Mouse (Mus musculus) forebrain, embryonic 15.5 days (tissue): ENCODE results near the gene Dip2b. TPM values are rescaled to one million over a fixed set of nuclear protein-coding genes. Genes with fewer than 3 reads are reported as not detected.
A peak's percentile ranks its signal among the peaks of the same experiment; 100 is the strongest.

Experiments
- ATAC-seq: fragments of 200-750 bp; cut with Nextera tagmentation; replicated peaks from 2 replicates; pipeline ENCODE4 v1.8.0; 2017; ENCODE audit warnings: mild to moderate bottlenecking, moderate TSS enrichment, moderate library complexity
- H3K27ac ChIP-seq: fragments of 300-500 bp; sonication (generic); replicated peaks from 2 replicates; pipeline ENCODE4 v1.5.1; 2015; ENCODE audit warnings: mild to moderate bottlenecking, inconsistent platforms
- H3K27me3 ChIP-seq: fragments of 300-500 bp; sonication (generic); 2 replicates; pipeline ENCODE4 v1.6.1; 2015; ENCODE audit warnings: inconsistent platforms
- H3K36me3 ChIP-seq: fragments of 300-500 bp; sonication (generic); 2 replicates; pipeline ENCODE4 v1.6.1; 2015; ENCODE audit warnings: mild to moderate bottlenecking, inconsistent platforms
- H3K4me1 ChIP-seq: fragments of 300-500 bp; sonication (generic); 2 replicates; pipeline ENCODE4 v1.6.1; 2015; ENCODE audit warnings: inconsistent platforms
- H3K4me2 ChIP-seq: fragments of 300-500 bp; sonication (generic); replicated peaks from 2 replicates; pipeline ENCODE4 v1.6.1; 2015; ENCODE audit warnings: mild to moderate bottlenecking, inconsistent platforms
- H3K4me3 ChIP-seq: fragments of 300-500 bp; sonication (generic); 2 replicates; pipeline ENCODE4 v1.5.1; 2015; ENCODE audit warnings: mild to moderate bottlenecking, inconsistent platforms
- H3K9ac ChIP-seq: fragments of 300-500 bp; sonication (generic); replicated peaks from 2 replicates; pipeline ENCODE4 v1.6.1; 2015; ENCODE audit warnings: mild to moderate bottlenecking, inconsistent platforms
- H3K9me3 ChIP-seq: fragments of 300-500 bp; sonication (generic); 2 replicates; pipeline ENCODE4 v1.6.1; 2016; ENCODE audit warnings: inconsistent platforms
- WGBS: fragments of 180-500 bp; shearing (Covaris S2); methylation state at CpG from one replicate; pipeline ENCODE4 v1.1.7; 2015; ENCODE audit warnings: mixed read lengths; 5-methylcytosine and 5-hydroxymethylcytosine counted together
- polyA plus RNA-seq: library from polyadenylated mRNA; unstranded; fragments of >200 nt; fragmentation: Nextera tagmentation; extraction: Ambion mirVana; gene quantifications from 2 replicates; pipeline ENCODE4 v1.2.1, GENCODE M21; 2015

Gene Dip2b
- polyA plus RNA-seq, 1 experiment from 2014 or later: 20.2 TPM

DNA sequence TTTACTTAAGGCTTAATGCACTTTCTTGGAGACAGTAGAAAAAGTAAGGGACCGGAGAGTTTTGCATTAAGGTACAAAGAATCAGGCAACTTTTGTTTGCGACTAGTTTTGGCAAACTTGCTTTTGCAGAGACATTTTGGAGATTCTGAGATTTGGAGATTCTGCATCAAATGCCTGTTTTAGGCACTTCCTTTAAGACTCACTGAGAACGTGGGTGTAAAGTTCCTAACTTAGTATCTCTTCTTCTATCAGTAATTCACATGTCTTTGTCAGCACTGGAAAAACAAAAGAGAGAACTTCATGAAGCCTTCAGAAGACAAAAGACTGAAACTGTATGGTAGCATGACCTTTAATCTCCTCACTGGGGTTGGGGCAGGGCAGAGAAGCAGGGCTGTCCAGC is 19.2 kb downstream of the Dip2b start:
- no peak for ATAC-seq
- WGBS: 82% methylated on average over 3 of the region's 3 CpGs

DNA sequence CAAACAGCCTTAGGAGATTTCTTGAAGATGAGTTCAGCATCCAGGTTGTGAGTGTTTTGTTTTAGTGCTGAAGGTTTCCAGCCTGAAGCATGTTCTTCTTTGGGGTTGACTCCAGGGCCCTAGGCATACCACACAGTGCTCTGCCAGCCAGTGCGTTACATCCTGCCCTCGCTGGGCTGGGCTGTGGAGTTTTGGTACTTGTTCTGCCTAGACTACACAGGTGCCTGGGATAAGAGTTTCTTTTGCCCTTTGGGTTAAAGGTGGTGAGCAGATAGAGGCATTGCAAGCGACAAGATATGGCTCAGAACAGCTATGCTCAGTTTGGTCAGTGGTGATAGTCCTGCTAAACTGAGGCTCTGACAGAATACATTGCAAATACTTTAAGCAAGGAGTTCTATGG is 19.7 kb downstream of the Dip2b start:
- Histone ChIP-seq H3K4me2 (no peak overlapping the region), H3K27me3 (no peaks in the 10 kb centered on the region), H3K4me1 (peaks cover 8% of the 10 kb centered on the region; the same call in 1 of the 2 replicates), H3K36me3 (0 out of 2 replicates have a peak, but pooled peaks cover 3% of the 10 kb centered on the region), H3K9me3 (no peaks in the 10 kb centered on the region), H3K27ac (no peak overlapping the region), H3K4me3 (no peak overlapping the region), H3K9ac (no peak overlapping the region)
- WGBS: 98% methylated on average over 3 of the region's 3 CpGs
- no peak for ATAC-seq

More for the DNA sequence above, 19.2 kb downstream of the Dip2b start:
- Histone ChIP-seq H3K9me3 (no peaks in the 10 kb centered on the region), H3K4me2 (no peak overlapping the region), H3K4me3 (no peak overlapping the region), H3K36me3 (0 out of 2 replicates have a peak, but pooled peaks cover 3% of the 10 kb centered on the region), H3K9ac (no peak overlapping the region), H3K4me1 (peaks cover 10% of the 10 kb centered on the region), H3K27ac (no peak overlapping the region), H3K27me3 (no peaks in the 10 kb centered on the region)

DNA sequence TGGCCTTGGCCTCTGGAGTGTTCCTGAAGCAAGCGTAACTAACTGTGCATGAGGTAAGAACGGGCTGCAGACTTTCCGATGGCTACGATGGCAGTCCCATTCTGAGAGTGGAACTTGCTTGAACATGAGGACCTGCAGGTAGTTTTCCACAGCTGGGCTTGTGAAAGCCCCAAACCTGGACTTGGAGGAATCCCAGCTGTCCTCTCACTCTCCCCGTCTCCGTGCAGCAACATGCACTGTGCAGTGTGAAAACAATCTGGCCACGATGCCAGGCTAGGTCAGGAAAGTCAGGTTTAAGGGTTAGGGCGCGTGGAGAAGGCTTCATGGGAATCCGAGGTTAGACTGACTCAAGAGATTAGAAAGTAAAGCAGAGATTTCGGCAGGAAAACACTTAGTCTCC is 20.4 kb downstream of the Dip2b start:
- WGBS: 80% methylated on average over 11 of the region's 11 CpGs
- H3K9ac ChIP-seq: no peak overlapping the region
- H3K27ac ChIP-seq: no peak overlapping the region

DNA sequence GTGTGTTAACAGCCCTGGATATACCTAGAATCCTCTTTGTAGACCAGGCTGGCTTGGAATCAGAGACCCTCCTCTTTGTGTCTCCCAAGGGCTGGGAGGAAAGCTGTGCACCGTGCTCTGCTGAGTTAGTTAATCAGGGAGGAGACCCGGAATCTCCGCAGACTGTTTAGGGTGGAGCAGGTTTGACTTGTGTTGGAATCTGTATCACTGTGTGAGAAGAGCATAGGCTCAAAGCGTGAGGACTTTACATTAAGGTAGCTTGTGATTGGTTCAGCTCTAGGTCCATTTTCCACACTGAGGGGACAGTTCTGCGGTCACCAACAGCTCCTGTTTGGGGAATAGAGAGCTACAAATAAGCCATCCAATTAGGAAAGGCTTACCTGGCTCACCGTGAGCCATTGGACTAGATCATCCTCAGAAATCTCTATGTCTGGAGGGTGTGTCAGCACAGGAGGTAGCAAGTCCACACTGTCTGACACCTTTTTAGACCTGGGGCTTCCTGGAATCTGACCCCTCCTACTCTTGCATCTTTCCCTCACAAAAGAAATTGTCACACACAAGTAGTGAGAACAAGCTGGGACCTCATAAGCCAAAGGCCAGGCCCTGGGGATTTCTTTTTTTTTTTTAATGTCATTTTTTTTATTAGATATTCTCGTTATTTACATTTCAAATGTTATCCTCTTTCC is 21.3 kb downstream of the Dip2b start:
- ATAC-seq: no peak
- Histone ChIP-seq H3K4me1 (peaks cover 6% of the 10 kb centered on the region; the same call in 1 of the 2 replicates), H3K27ac (no peak overlapping the region), H3K4me3 (no peak overlapping the region), H3K9me3 (no peaks in the 10 kb centered on the region), H3K27me3 (no peaks in the 10 kb centered on the region), H3K36me3 (0 out of 2 replicates have a peak, but pooled peaks cover 3% of the 10 kb centered on the region), H3K9ac (no peak overlapping the region), H3K4me2 (no peak overlapping the region)
- 88% methylated on average over 7 of the region's 7 CpGs for WGBS

More for the DNA sequence above, 20.4 kb downstream of the Dip2b start:
- Histone ChIP-seq H3K4me1 (peaks cover 6% of the 10 kb centered on the region; the same call in 1 of the 2 replicates), H3K4me2 (no peak overlapping the region), H3K36me3 (0 out of 2 replicates have a peak, but pooled peaks cover 3% of the 10 kb centered on the region), H3K4me3 (no peak overlapping the region), H3K9me3 (no peaks in the 10 kb centered on the region), H3K27me3 (no peaks in the 10 kb centered on the region)
- ATAC-seq: no peak

DNA sequence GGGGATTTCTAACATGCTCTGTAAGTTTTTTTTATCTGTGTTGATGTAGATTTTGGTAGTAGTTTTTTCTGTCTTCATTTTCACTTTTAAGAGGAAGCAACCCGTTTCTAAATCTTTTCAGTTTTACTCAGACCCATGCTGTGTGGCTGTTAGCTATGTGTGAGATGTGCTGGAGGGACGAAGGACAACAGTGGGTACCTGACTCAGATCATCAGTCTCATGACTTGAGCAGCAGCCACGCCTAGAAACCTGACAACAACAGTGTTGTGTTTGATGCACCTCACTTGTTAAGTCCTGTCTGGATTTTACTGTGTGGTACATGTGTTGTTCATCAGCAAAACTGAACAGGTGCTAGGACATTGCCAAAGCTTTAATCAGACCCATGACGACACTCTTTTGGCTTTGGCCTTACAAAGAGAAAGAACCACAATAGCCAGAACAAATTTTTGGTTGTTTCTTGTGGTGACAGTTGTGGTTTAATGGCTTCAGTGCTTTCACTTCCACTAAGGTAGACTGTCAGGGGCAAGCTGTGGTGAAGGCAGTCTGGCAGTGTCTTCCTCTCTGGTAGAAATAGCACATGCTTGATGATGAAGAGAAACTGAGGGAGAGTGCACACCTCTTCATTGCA is 22.2 kb downstream of the Dip2b start:
- no peaks in the 10 kb centered on the region for H3K36me3 ChIP-seq
- no peak for ATAC-seq
- no peak overlapping the region for H3K27ac ChIP-seq
- peaks cover 6% of the 10 kb centered on the region; the same call in 1 of the 2 replicates for H3K4me1 ChIP-seq
- no peak overlapping the region for H3K9ac ChIP-seq
- no peaks in the 10 kb centered on the region for H3K27me3 ChIP-seq
- H3K9me3 ChIP-seq: no peaks in the 10 kb centered on the region
- no peak overlapping the region for H3K4me3 ChIP-seq
- H3K4me2 ChIP-seq: no peak overlapping the region
- 84% methylated on average over 4 of the region's 4 CpGs for WGBS

DNA sequence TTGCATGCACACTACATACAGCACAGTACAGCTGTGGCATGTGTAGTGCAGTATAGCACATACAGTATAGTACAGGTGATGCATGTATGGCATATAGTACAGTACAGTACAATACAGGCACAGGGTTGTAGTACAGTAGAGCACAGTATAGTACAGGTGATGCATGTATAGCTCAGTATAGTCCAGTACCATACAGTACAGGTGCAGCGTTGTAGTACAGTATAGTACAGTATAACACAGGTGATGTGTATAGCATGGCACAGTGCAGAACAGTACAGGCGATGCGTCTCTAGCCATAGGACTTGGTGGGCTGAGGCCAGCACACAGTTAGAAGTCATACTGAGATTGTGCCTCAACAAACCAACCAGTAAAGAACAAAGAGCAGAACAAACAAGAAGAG is 22.9 kb downstream of the Dip2b start:
- no peak overlapping the region for H3K9ac ChIP-seq
- H3K4me2 ChIP-seq: no peak overlapping the region
- ATAC-seq: no peak; the same call in 1 of the 2 replicates
- H3K36me3 ChIP-seq: no peaks in the 10 kb centered on the region
- WGBS: 95% methylated on average over 3 of the region's 3 CpGs
- no peak overlapping the region for H3K4me3 ChIP-seq
- no peaks in the 10 kb centered on the region for H3K9me3 ChIP-seq
- H3K27ac ChIP-seq: no peak overlapping the region
- no peaks in the 10 kb centered on the region for H3K27me3 ChIP-seq
- peaks cover 11% of the 10 kb centered on the region for H3K4me1 ChIP-seq

DNA sequence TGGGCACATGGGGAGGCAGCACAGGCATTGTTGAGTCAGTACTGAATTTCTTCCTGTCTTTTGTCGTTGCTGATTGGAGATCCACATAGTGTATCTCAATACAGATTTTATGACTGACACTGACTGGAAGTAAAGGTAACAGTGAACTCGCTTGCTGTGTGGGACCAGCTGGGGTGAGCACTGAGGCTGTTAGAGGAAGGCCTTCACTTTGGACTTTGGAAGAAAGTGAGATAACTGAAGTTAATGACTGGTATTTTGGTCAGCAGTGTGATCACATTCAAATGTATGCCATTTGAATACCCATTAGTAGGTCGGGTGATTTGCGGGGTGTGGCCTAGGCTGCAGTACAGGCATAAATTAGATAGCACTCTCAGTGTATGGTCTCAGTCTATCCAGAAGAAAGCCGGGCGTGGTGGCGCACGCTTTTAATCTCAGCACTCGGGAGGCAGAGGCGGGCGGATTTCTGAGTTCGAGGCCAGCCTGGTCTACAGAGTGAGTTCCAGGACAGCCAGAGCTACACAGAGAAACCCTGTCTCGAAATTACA is 24.8 kb downstream of the Dip2b start:
- no peak for ATAC-seq
- 91% methylated on average over 13 of the region's 13 CpGs for WGBS
- Histone ChIP-seq H3K4me3 (no peak overlapping the region), H3K36me3 (no peaks in the 10 kb centered on the region), H3K4me2 (no peak overlapping the region), H3K4me1 (peaks cover 23% of the 10 kb centered on the region), H3K27ac (no peak overlapping the region), H3K9me3 (no peaks in the 10 kb centered on the region), H3K9ac (no peak overlapping the region), H3K27me3 (no peaks in the 10 kb centered on the region)

DNA sequence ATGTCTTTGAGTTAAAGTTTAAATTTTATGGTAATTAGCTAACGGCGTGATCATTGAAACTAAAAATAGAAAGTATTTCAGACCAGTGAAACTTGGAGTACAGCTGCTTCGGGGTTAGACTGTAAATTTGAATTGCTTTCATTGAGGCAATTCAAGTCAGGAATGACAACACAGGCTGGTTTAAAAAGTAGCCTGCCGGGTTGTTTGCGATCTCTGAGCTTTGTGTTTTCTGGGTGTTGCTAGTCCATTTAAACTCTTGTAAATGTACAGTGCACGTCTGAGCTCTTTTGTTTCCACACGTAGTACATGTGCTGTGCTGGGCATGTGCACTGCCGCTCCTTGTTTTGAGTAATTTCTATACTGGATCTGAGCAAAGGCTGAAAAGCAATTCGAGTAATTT is 28.2 kb downstream of the Dip2b start:
- Histone ChIP-seq H3K27me3 (no peaks in the 10 kb centered on the region), H3K4me1 (peaks cover 19% of the 10 kb centered on the region), H3K4me2 (no peak overlapping the region), H3K36me3 (no peaks in the 10 kb centered on the region), H3K4me3 (no peak overlapping the region), H3K27ac (0 out of 2 replicates have a peak overlapping the region, but pooled peaks have one; percentile 6), H3K9ac (no peak overlapping the region), H3K9me3 (no peaks in the 10 kb centered on the region)
- WGBS: 22% methylated on average over 9 of the region's 9 CpGs
- no peak for ATAC-seq

DNA sequence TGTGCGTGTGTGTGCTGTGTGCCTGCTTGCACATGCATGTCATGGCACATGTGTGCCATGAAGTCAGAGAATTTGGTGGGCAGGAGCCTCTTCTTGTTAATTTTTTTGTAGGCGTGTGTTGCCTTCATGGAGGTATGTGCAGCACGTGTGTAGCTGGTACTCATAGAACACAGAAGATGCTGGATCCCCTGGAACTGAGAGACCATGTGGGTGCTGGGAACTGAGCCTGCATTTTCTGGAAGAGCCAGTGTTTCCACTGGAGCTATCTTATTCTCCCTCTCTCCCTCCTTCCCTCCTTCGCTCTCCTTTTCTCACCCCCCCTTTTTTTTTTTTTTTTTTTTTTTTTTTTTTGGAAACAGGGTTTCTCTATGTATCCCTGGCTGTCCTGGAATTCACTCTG is 30.6 kb downstream of the Dip2b start:
- Histone ChIP-seq H3K9me3 (no peaks in the 10 kb centered on the region), H3K4me1 (peaks cover 22% of the 10 kb centered on the region), H3K27me3 (no peaks in the 10 kb centered on the region), H3K36me3 (no peaks in the 10 kb centered on the region), H3K4me3 (no peak overlapping the region), H3K9ac (no peak overlapping the region), H3K27ac (no peak overlapping the region), H3K4me2 (no peak overlapping the region)
- 80% methylated on average over 4 of the region's 4 CpGs for WGBS
- ATAC-seq: no peak

DNA sequence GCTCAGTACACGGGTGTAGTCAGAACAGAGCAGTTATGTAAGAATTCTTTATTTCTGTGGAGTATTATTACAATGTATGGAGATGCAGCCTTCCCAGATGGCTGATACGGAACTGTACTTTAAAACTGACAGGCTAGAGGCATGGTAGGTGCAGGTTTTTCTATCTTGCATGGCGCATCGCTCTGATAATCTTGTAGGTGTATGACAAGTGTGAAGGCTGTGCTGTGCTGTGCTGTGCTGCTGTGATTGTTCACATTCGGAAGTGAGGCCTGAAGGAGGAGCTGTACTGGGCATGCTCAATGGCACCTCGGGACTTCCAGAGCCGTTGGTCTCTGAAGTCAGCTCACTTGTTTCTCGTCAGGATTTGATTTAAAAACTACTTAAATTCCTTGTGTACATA is 31.6 kb downstream of the Dip2b start:
- H3K9me3 ChIP-seq: no peaks in the 10 kb centered on the region
- no peak overlapping the region for H3K4me3 ChIP-seq
- no peak overlapping the region for H3K9ac ChIP-seq
- no peak overlapping the region for H3K27ac ChIP-seq
- no peaks in the 10 kb centered on the region for H3K36me3 ChIP-seq
- H3K27me3 ChIP-seq: no peaks in the 10 kb centered on the region
- no peak for ATAC-seq
- 80% methylated on average over 8 of the region's 8 CpGs for WGBS
- H3K4me1 ChIP-seq: peaks cover 24% of the 10 kb centered on the region
- H3K4me2 ChIP-seq: no peak overlapping the region

DNA sequence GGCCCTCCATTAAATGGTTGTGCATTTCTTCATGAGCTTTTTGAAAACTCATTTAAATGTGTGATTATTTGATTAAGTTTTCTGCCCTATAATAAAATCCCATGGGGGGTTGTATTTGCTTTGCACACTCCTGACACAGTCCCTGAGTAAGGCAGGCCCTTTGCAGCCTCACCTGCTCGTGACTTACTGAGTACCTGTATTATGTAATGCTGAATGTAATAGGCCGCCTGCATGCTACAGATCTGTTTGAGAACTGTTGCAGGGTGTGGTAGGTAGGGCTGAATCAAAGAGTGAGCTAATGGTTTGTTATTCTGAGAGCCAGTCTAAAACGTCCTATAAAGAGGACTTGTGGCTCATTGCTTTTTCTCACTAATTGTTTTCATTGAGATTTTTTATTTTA is 33.4 kb downstream of the Dip2b start:
- 89% methylated on average over 3 of the region's 3 CpGs for WGBS
- no peaks in the 10 kb centered on the region for H3K27me3 ChIP-seq
- no peak overlapping the region for H3K9ac ChIP-seq
- no peak for ATAC-seq
- no peak overlapping the region for H3K4me2 ChIP-seq
- no peaks in the 10 kb centered on the region for H3K36me3 ChIP-seq
- H3K4me3 ChIP-seq: no peak overlapping the region
- no peak overlapping the region for H3K27ac ChIP-seq
- peaks cover 15% of the 10 kb centered on the region for H3K4me1 ChIP-seq
- no peaks in the 10 kb centered on the region for H3K9me3 ChIP-seq

DNA sequence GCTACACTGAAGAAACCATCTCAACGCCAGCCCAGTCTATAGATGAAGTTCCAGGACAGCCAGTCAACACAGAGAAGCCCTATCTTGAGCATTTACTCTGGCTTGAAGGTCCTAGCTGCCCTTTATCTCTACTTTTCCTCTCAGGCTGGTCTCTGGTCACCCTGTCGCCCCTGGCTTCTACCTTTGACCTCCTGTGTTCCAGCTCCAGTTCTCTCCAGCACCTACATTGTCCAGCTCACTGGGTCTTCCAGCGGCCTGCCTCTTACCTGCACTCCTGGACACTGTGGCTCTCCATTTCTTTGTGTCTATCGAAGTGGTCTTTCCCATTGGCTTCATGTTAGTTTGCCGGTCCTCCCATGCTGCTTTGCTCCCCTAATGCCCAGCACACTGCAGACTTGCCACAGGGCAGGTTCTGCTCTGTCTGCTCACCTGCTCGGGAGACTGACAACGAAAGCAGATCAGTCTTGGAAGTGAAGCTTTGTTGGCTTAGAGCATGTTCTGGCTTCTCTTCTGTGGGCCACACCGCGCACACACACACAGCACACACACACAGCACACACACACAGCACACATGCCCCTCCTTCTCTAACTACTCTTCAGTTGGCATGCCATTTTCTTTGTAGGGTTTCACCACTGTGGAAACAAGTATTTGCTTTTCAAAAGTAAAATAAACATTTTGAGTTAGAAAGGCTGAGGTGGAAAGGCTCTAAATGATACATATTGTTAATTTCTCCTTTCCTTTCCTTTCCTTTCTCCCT is 35.4 kb downstream of the Dip2b start:
- WGBS: 82% methylated on average over 9 of the region's 9 CpGs
- Histone ChIP-seq H3K27ac (no peak overlapping the region), H3K4me3 (no peak overlapping the region), H3K9ac (no peak overlapping the region), H3K4me1 (peaks cover 8% of the 10 kb centered on the region), H3K27me3 (no peaks in the 10 kb centered on the region), H3K36me3 (no peaks in the 10 kb centered on the region), H3K9me3 (no peaks in the 10 kb centered on the region), H3K4me2 (no peak overlapping the region)
- no peak for ATAC-seq
